Mouse (Mus musculus) induced T-regulatory cell, adult 2 months (primary cell): ENCODE data around the gene Gon7.

Experiments used
- DNase-seq: peaks from one replicate; pipeline ENCODE4 v3.0.0-alpha.2; 2012; ENCODE audit warnings: low read depth

Gene Gon7

GRCm38 (mm10) chr12:102743036-102743588 lies 14.5 kb downstream of the Gon7 start:
- no peak for DNase-seq

GRCm38 (mm10) chr12:102742056-102742455 lies 15.5 kb downstream of the Gon7 start:
- no peak for DNase-seq

DNA sequence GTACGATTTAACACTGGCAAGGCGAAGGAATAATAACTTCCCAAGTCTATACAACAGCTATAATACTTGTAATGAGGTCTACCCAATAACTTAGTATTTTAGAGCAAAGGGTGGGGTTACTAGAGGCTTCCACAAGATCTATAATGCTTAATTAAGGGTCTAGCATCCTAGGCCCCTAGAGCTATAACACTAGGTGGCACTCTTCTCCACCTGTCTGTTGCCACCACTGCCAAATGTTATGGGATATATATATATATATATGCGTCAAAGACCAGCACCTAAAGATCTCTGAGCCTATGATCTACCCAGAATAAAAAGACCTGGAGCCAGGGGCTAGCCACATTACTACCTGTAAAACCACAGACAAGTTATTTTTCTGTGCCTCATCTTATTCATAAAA lies 17.3 kb downstream of the Gon7 start:
- DNase-seq, result peak; percentile 70

DNA sequence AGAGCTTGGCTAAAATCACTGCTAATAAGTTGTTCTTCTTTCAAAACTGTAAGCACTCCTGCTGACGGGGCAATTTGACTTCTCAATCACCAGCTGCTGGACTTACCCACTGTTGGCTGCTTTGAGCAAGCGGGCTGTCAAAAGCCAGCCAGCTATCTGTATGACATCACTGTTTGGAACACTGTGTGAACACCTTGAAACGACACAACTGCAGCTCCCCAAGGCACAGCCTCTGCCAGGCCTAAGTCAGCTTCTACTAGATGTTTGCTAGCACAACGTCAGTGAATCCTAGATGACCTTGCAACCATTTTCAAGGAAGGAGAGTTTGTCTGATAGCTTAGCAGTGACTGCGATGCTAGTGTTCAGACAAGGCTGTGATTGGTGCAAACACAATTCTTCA lies 18.5 kb downstream of the Gon7 start:
- no peak for DNase-seq

DNA sequence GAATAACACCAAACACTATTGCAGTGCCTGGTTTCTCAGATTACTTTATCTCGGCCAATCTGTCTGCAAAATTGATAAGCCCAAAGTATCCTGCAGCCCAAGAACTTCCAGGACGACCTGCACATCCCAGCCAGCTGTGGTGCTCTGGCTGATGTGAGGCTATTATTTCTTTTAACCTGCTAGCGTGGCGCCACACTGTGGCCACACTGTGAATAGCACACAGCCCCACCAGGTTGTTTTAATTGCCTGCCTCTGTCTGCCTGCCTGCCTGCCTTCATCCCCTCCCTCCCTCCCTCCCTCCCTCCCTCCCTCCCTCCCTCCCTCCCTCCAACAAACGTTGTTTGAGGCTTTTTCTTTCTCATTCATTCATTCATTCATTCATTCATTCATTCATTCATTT lies 24.2 kb downstream of the Gon7 start:
- DNase-seq, result peak; percentile 88

GRCm38 (mm10) chr12:102730798-102731619 lies 26.6 kb downstream of the Gon7 start:
- no peak for DNase-seq

DNA sequence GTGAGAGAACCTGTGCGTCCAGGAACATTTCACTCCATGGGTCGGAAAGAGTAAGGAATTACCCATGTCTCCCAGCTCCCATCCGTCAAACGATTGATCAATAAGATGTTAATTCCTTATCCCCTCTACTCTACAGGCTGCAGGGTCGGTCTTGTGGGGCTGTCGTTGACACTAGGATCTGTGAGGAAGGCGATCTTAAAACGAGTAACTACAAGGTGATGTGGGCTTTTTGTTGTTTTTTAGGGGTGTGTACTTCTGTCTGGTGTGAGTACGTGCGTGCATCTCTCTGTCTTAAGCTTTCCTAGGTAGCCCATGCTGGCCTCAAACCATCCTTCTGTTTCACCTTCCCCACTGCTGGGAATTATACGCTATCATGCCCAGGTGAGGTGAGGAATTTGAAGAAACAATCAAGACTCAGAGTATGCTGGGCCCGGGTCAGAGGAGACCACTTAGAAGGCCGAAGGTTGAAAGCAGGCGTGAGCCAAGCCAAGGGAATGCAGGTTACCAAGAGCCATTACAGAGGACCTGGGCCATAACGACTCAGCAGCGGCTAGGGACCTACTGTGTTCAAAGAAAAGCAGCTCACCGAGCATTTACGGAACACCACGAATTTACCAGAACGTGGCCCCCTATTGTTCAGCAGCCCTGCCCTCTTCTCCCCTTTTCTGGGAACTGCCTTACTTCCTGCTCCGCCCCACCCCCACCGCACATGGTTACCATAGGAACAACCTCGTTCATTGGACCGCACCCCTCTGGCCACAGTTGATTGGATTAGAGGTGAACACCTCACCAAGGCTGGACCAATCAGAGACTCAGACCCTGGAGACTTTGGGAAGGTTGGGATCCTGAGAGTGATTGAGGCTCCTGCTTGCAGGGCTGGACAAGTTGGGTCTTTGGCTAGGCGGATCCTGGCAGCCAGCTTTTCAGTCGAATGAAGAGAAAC lies 27.5 kb downstream of the Gon7 start:
- peak; percentile 73 for DNase-seq

DNA sequence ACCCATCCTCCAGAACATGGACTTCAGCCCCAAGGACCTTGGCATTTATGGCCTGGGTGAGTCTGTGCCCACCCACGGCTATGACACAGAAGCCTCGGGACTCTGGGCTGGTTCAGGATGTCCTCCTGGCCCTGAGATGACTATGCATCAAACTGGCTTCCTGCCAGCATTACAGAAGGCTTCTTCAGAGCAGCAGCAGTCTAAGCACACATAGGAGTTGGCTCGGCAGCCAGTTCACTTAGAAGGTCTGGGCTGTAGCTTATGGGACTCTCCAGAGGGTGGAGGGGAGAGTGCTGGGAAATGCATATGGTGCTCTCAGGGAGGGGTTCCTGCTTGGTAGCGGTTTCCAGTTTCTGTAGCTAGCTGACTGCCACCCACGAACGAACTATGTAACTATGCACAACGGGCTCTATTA lies 31.8 kb downstream of the Gon7 start:
- DNase-seq, result peak; percentile 81

DNA sequence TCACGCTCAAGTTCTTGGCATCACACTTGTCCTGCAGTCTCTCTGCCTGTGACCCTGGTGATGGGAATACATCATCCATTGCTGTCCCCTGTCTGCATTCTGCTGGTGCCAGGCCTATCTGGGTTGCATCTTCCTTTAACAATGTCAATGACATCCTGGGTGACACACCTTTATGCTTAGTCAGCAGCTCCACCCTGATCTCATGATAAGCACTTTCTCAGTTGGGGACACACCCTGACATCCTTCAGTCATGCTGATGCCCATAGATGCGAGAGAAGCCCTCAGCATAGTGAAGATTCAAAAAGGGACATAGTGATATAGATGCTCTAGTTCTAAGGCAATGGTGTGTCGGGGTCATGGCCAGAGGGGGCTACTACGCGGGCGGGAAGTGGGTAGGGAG lies 32.5 kb downstream of the Gon7 start:
- peak; percentile 83 for DNase-seq

- DNase-seq, result no peak
These were observed 33.7 kb downstream of the Gon7 start for GRCm38 (mm10) chr12:102723861-102724260.

GRCm38 (mm10) chr12:102722966-102723365 lies 34.6 kb downstream of the Gon7 start:
- DNase-seq, result peak; percentile 45

- no peak for DNase-seq
These were observed 35.2 kb downstream of the Gon7 start for GRCm38 (mm10) chr12:102722451-102722850.

DNA sequence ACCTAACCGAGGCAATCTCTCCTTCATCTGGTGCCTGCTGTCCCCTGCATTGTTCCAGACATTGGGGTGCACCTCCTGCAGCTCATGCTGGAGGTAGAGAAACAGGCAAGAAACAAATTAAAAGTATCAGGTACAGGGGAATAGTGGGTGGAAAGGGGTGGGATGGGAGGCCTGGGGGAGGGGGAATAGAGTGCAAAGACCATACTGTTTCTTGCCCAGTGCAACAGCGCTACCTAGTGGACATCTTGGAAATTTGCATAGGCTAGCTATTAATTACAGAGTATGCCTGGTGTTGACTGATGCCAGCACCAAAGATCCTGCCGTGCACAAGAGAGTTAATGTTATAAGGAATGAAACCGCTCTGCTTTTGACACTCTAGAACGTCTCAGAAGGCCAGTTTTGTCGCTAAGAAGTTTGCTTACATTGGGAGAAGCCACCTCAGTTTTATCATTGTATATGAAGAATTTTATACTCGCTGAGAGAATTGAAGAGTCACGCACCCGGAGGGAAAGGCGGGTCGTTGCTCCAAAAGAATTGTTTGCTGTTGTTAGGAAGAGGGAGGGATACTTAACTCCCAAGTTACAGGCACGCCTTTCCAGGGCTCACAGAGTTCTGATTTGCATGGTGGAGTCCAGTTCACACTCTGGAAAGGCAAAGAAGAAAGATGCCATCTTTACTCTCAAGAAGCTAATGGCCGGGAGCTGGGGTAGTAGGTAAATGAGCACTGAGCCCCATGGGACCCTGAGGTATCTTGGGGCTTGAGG lies 37.9 kb downstream of the Gon7 start:
- peak; percentile 86 for DNase-seq

DNA sequence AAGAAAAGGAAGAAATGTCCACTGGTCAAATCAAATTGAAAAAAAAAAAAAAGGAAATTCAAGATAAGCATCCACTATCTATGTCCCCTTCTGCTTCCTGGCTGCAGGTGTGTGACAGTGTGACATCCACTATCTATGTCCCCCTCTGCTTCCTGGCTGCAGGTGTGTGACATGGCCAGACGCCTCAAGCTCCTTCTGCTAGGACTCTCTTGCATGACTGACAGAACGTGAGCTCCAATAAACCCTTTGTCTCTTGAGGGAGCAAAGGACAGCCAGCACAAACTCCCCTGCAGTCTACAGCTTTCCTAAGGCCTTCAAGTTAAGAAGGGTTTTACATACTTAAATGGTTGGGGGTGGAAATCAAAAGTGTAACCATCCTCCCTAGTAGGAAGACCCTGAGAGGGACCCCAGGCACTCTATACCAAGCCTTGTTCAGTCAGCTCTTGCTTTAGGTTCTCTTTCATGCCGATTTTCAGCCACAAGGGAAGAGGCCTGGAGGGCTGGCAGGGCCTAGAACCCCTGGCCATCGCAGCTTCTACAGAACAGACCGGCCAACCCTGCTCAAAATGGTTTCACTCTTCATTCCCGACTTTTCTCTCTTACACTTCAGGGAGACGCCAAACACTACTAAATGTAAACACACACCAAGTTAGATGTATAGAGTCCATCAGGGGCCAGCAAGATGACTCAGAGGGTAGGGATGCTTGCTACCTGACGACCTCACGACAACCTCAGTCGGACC lies 42.8 kb downstream of the Gon7 start:
- DNase-seq, result no peak

- DNase-seq, result peak; percentile 29
These were observed 43.5 kb downstream of the Gon7 start for GRCm38 (mm10) chr12:102714116-102714515.

DNA sequence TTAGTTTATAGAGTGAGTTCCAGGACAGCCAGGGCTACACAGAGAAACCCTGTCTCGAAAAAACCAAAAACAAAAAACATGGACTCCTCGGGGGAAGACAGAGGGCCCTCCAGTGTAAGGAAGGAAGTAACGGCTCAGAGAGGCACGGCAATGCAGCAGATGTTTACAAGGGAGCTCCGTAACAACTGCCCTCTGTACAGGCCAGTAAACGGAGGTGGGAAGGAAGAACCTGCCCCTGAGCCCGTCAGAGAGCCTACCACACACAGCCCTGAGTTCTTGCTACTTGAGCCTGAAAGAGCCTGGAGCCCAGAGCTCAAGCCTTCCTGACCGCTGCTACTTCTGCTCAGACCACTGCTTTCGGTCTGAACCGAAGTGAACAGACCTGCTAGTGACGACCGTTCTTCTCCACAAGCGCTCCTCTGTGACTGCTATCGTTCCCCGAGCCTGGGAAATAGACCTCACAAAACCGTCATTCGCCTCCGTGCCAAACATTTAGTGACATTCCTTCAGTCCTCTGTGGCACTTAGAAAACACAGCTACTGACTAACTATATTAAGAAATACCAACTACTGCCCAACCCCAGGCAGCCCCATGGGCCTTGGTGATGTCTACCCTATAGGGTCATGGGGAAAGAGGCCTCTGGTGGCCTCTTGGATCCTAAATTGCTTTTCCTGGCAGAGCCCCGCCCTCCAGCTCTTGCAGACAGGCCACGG lies 44.3 kb downstream of the Gon7 start:
- DNase-seq, result no peak

DNA sequence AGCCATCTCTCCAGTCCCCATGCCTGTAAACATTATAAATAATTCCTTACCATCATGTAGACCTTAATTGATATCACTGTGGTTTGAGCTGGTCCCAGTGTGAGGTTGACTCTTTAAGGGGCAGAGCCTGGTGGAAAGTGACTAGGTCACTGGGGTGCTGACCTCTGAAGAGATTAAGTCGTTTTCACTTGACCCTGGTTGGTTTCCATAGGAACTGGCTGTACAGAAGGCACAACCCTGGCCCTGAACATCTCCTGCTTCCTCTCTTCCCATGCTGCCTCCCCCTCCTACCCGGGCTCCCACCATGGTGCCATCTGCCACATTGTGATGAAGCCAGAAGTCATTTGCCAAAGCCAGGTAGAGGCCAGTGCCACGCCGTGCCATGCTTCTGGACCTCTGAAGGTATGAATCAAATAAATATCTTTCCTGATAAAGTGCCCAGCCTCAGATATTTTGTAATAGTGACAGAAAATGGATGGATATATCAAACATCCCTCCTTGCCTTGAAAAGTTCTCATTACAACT lies 46.7 kb downstream of the Gon7 start:
- DNase-seq, result no peak

DNA sequence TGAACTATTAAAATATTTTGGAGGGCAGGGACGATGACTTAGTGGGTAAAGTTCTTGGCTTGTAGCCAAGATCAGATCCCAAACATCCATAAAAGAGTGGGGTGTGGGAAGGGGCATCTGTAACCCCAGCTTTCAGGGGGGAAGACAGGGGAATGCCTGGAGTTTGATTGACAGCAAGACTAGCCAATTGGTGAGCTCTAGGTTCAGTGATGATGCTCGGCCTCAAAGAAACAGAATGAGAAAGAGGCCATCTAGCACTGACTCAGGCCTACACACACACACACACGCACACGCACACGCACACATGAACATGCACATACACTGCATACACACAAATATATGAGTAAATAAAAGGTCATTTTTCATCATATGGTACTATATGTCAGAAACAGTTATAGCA lies 47.7 kb downstream of the Gon7 start:
- no peak for DNase-seq

- DNase-seq, result no peak
These were observed 49.4 kb downstream of the Gon7 start for GRCm38 (mm10) chr12:102708220-102708619.

- DNase-seq, result no peak
These were observed 50.7 kb downstream of the Gon7 start for GRCm38 (mm10) chr12:102706833-102707463.
